Mouse (Mus musculus): ENCODE data around the gene Gpr85. TPM values are rescaled to one million over a fixed set of nuclear protein-coding genes. Genes with fewer than 3 reads are reported as not detected.
A peak's percentile ranks its signal among the peaks of the same experiment; 100 is the strongest.
"Not testable (repeated sequence)": the region's sequence is repeated elsewhere in the genome, so short reads cannot be mapped to it uniquely, and the experiment has no call there.

The Gpr85 gene
- polyA plus RNA-seq, 1 experiment from 2014 or later: 14.2 TPM

DNA sequence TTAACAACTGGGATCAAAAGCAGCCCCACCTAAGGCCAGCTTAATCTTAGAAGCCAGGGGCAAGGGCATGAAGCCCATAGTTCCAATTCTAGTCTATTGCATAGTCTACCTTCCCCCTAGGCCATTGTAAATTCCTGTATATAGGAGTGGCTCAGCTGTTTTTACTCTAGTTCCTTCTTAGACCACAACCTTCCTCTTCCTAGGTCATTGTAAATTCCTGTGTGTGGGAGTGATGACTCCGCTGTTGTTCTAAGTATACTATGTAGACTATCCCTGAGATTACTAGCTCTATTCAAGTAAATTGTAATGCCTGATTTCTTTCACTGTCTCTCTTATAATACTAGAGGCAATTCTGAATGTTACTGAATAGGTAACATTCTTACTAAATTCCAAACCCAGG, 6.3 kb upstream of the Gpr85 start:
- H3K9me3 ChIP-seq; H3K4me3 ChIP-seq; H3K27ac ChIP-seq; H3K27me3 ChIP-seq (ENCODE audit: insufficient read depth, poor library complexity, severe bottlenecking); H3K36me3 ChIP-seq; DNase-seq (ENCODE audit: low spot score); H3K4me1 ChIP-seq (replicated peaks): not testable (repeated sequence)
- 96% methylated on average over 1 of the region's 1 CpGs for WGBS

DNA sequence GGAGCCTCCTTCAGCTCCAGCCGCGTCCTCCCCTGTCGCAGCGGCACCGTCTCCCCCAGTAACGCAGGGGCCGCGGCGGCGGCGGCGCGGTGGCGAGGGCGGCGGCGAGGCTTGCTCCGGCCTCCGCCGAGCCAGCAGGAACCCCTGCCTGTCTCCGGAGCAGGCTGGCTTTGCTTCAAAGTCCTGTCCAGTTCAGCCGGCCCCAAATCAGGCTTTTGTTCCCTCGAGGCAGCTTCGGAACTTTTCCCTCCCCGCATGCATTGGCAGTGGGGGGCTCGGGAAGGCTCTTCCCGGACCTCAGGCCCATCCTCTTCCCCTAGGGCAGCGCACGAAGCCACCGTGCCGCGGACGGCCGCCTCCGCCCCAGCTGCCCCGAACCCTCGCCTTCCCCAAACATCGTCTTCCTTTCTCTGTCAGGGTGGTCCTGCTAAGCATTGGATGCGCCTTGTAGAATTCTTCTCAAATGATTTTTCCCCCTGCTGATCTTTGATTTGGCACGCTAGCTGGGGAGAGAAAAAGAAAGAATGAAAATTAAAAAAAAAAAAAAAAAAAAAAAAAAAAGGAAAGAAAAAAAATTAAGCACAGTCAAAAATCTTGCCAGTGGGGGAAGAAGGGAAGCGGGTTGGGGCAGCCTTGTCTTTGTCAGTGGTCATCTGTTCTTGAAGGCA, 931 bp downstream of the Gpr85 start:
- DNase-seq (ENCODE audit: low spot score): peak; percentile 82
- no peaks in the 10 kb centered on the region for H3K9me3 ChIP-seq
- WGBS: under 1% methylated on average over 41 of the region's 41 CpGs
- H3K4me1 ChIP-seq (replicated peaks): peaks cover 18% of the 10 kb centered on the region
- peak overlapping the region; percentile 66 for H3K4me3 ChIP-seq
- H3K27me3 ChIP-seq (ENCODE audit: insufficient read depth, poor library complexity, severe bottlenecking): peaks cover 15% of the 10 kb centered on the region
- H3K27ac ChIP-seq: peak overlapping the region; percentile 95
- no peaks in the 10 kb centered on the region for H3K36me3 ChIP-seq

DNA sequence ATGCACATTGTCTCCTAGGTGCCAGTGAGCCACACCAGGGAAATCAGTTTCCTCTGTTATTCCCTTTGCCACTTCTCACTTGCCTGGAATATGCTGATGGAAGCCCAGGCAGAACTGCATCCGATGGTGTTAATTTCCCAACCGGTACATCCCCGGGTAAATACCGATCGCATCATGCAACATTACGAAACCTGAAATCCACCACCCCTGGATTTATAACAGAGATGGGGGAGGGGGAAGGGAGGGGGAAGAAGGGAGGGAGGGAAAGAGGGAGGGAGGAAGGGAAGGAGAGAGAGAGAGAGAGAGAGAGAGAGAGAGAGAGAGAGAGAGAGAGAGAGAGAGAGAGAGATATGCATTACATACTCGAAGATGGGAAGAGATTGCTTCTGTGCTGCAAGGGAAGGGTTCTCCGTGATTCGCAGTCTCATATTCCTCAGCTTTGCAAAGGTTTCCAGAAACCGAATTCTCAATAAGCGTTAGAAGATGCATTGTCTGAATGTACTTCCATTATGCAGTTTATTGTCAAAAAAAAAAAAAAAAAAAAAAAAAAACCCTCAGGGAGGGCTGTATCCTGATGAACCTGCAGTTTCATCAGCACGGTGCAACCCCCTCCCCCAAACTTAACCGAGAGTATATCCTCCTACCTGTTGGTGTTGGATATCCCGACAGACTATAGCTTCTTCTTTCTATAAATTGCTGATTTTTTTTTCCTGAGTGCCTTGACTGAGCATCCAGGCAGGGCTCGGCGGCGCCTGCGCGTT, 1.6 kb downstream of the Gpr85 start:
- DNase-seq (ENCODE audit: low spot score): peak; percentile 33
- H3K27ac ChIP-seq: peak overlapping the region; percentile 95
- peaks cover 18% of the 10 kb centered on the region for H3K4me1 ChIP-seq (replicated peaks)
- H3K4me3 ChIP-seq: peak overlapping the region; percentile 66
- no peaks in the 10 kb centered on the region for H3K36me3 ChIP-seq
- 2% methylated on average over 19 of the region's 19 CpGs for WGBS
- peaks cover 15% of the 10 kb centered on the region for H3K27me3 ChIP-seq (ENCODE audit: insufficient read depth, poor library complexity, severe bottlenecking)
- H3K9me3 ChIP-seq: no peaks in the 10 kb centered on the region

DNA sequence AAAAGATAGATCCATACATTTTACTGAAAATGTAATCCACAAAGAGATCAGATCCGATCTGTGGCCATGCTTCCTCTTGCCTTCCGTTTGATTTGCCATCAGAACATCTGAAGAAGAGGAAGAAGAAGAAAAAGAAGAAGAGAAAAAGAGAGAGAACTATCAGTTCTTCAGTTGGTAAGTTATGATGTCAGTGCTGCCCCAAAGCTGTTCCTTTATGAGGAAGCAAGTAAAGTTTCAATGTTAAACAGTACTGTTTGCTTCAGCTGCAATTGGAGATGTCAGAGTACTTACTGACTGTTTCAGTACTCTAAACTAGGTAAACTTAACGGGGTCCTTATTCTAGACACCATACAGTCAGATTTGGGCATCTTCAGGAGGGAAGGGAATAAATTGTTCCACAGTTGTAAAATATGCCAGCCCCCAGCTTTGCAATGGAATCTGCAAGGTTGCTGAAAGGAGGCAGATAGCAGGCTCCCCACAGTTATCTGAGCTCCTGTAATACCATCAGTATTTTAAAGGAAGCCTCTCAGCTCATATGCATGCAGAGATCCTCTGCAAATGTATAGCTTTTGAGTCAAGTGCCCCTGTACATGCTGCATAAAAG, 2.7 kb downstream of the Gpr85 start:
- DNase-seq (ENCODE audit: low spot score): no peak

DNA sequence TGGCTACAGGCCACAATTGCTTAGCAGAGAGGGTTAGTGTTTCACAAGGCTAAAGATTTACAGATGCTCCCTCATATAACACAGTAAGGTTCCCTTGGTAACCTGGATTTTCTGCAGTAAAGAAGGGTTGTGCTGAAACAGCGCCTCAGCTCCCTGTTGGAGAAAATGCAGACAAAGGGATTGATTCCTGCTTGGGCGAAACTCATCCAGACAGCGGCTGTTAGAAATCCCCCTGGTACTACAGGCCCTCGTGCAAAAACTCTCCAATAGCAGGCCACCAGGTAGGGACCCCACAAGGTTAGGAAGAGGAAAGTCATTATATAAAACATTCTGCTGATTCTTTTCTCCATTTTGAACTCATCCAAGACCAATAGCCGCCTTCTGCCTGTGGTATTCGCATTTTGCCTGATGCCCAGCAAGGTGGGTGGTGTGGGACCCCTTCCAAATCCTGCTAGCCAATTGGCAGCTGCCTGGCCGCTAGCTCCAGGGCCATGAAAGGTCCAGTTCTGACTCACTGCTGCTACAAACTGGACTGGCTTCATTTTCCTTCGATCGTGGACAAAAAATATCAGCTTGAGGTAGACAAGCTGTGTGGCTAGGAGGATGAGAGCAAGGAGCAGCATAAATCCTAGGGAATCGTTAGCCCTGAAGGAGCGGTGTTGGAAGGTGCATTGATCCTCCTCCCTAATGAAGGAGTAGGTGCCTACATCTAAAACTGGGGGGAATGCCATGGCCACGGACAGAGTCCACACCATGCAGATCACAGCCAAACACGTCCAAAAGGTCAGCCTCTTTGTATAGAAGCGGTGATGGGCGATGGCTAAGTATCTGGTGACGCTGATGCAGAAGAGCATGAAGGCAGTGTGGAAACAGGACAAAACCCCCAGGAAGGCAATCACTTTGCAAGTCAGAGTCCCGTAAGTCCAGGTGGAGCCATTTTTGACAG, 3.7 kb downstream of the Gpr85 start:
- Histone ChIP-seq H3K4me3 (no peak overlapping the region; the same call in 1 of the 2 replicates), H3K36me3 (no peaks in the 10 kb centered on the region), H3K27ac (peak overlapping the region; percentile 56; the same call in 1 of the 2 replicates), H3K9me3 (no peaks in the 10 kb centered on the region), H3K27me3 (ENCODE audit: insufficient read depth, poor library complexity, severe bottlenecking) (peaks cover 15% of the 10 kb centered on the region), H3K4me1 (replicated peaks) (peaks cover 18% of the 10 kb centered on the region)
- no peak for DNase-seq (ENCODE audit: low spot score)
- 62% methylated on average over 17 of the region's 17 CpGs for WGBS

More for the DNA sequence above, 2.7 kb downstream of the Gpr85 start:
- no peaks in the 10 kb centered on the region for H3K36me3 ChIP-seq
- WGBS: 72% methylated on average over 3 of the region's 3 CpGs
- H3K9me3 ChIP-seq: no peaks in the 10 kb centered on the region
- H3K27me3 ChIP-seq (ENCODE audit: insufficient read depth, poor library complexity, severe bottlenecking): peaks cover 15% of the 10 kb centered on the region
- H3K27ac ChIP-seq: no peak overlapping the region; the same call in 1 of the 2 replicates
- peaks cover 18% of the 10 kb centered on the region for H3K4me1 ChIP-seq (replicated peaks)
- H3K4me3 ChIP-seq: peak overlapping the region; percentile 66

DNA sequence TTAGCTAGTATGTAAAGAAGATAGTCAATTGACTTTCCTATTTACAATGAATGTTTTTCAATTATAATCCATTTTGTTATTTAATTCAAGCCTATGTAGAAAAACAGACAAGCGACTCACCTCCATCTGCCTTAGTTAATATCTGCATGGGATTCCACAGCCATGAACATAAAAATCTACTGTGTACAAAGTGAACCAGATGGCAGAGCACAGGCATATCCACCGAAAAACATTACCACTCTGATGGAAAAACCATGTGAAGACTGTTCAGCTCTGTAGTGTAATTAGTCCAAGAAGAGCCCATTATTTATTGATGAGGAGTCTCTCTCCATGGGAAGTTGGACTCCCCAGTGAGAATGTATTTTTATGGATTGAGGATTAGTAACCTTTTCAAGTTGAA, 7.0 kb downstream of the Gpr85 start:
- Histone ChIP-seq H3K27me3 (ENCODE audit: insufficient read depth, poor library complexity, severe bottlenecking) (peaks cover 15% of the 10 kb centered on the region), H3K4me1 (replicated peaks) (peaks cover 14% of the 10 kb centered on the region), H3K9me3 (no peaks in the 10 kb centered on the region), H3K4me3 (no peak overlapping the region), H3K27ac (no peak overlapping the region), H3K36me3 (no peaks in the 10 kb centered on the region)
- WGBS: 69% methylated on average over 2 of the region's 2 CpGs
- no peak for DNase-seq (ENCODE audit: low spot score)

DNA sequence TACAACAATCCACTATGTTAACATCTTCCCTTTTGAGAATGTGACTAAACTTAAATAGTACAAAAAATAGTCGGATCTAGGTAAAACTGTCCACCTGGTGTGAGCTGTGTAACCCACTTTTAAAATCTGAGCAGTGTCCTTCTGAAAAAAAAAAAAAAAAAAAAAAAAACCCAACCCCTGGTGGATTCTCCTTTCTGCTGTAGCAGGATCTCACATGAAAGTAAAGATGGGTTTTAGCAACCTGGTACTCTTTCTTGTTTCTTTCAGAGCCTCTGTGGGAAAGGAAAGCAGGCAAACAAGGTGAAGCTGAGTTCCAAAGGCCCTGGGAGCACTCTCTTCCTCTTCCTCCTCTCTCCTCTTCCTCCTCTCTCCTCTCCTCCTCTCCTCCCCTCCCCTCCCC, 10.9 kb downstream of the Gpr85 start:
- WGBS: 72% methylated on average over 1 of the region's 1 CpGs
- no peaks in the 10 kb centered on the region for H3K27me3 ChIP-seq (ENCODE audit: insufficient read depth, poor library complexity, severe bottlenecking)
- no peak overlapping the region for H3K27ac ChIP-seq
- no peaks in the 10 kb centered on the region for H3K36me3 ChIP-seq
- DNase-seq (ENCODE audit: low spot score): no peak
- no peaks in the 10 kb centered on the region for H3K9me3 ChIP-seq
- H3K4me1 ChIP-seq (replicated peaks): no peaks in the 10 kb centered on the region
- H3K4me3 ChIP-seq: no peak overlapping the region

DNA sequence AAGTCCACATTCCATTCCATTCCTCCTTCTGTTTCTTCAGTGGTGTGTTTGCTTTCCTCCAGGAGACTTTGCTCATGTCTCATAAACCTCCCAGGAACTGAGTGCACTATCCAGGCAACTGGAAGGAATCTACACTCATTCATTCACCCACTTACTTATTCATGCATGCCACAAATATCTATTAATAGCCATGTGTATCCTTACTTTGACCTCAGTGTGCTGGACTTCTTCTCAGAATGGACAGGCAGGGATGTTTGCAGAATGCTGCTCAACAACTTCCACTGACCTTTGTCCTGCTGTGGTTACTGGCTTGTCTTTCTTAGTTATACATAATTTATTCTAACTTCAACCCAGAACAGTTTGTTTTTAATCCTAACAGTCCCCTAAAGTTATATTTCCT, 23.1 kb downstream of the Gpr85 start:
- H3K4me1 ChIP-seq (replicated peaks): no peaks in the 10 kb centered on the region
- H3K36me3 ChIP-seq: no peaks in the 10 kb centered on the region
- no peaks in the 10 kb centered on the region for H3K9me3 ChIP-seq
- no peak overlapping the region for H3K27ac ChIP-seq
- DNase-seq (ENCODE audit: low spot score): no peak
- no peak overlapping the region for H3K4me3 ChIP-seq
- no peaks in the 10 kb centered on the region for H3K27me3 ChIP-seq (ENCODE audit: insufficient read depth, poor library complexity, severe bottlenecking)

DNA sequence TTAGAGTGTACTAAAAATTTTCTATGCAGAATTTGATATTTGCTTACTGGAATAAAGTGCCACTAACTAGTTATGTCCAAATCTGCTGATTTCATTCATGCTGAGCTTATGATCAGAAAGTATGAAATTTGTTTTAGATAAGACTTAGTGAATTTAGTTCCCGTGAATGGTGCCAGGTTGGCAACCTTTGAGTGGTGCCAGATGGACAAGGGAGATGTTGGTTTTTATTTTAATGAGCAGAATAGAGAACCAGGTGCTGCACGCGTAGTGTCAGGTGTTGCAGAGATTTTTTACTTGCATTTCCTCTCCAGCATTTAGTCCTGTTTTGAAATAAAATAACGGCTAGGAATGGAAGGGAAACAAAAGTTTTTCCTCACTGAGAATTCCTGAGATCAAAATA, 27.6 kb downstream of the Gpr85 start:
- Histone ChIP-seq H3K27me3 (ENCODE audit: insufficient read depth, poor library complexity, severe bottlenecking) (no peaks in the 10 kb centered on the region), H3K36me3 (no peaks in the 10 kb centered on the region), H3K4me3 (no peak overlapping the region), H3K27ac (no peak overlapping the region), H3K4me1 (replicated peaks) (no peaks in the 10 kb centered on the region), H3K9me3 (no peaks in the 10 kb centered on the region)
- 92% methylated on average over 4 of the region's 4 CpGs for WGBS
- DNase-seq (ENCODE audit: low spot score): no peak

DNA sequence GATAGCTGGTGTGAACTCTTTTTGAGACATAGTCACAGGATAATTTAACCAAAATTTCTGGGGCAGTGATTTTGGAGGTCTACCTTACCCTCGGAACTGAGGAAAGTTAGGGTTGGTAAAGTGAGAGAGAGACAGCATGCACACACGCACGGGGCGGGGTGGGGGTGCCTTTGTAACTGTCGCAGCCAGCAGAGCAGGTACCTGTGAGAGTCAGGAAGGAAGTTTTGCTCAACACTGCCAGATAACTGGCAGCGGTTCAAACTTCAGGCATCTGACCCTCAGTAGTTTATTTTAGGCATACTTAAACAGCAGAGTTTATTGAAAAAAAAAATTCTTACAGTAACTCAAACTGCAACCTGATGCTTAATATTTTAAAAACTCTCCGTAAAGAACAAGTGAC, 39.7 kb downstream of the Gpr85 start:
- Histone ChIP-seq H3K27ac (no peak overlapping the region), H3K4me3 (no peak overlapping the region)

DNA sequence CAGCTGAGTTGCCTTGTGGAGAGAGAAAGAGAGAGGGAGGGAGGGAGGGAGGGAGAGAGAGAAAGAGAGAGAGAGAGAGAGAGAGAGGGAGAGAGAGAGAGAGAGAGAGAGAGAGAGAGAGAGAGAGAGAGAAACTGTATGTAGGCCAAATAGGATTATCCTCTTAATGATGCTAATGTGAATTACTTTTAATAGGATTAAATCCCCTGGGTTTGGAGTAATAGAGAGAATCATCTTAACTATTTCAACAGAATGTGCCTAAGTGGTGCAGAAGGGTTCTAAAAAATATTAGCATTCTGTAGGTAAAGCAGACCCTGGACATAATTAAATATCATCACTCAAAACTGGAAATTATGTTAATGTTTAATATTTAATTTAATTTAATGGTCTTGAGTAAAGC, 42.4 kb downstream of the Gpr85 start:
- no peaks in the 10 kb centered on the region for H3K27me3 ChIP-seq (ENCODE audit: insufficient read depth, poor library complexity, severe bottlenecking)
- no peak overlapping the region for H3K27ac ChIP-seq
- no peaks in the 10 kb centered on the region for H3K9me3 ChIP-seq
- no peaks in the 10 kb centered on the region for H3K4me1 ChIP-seq (replicated peaks)
- no peak overlapping the region for H3K4me3 ChIP-seq
- H3K36me3 ChIP-seq: no peaks in the 10 kb centered on the region
- DNase-seq (ENCODE audit: low spot score): no peak

More for the DNA sequence above, 39.7 kb downstream of the Gpr85 start:
- Histone ChIP-seq H3K4me1 (replicated peaks) (no peaks in the 10 kb centered on the region), H3K9me3 (no peaks in the 10 kb centered on the region), H3K36me3 (no peaks in the 10 kb centered on the region), H3K27me3 (ENCODE audit: insufficient read depth, poor library complexity, severe bottlenecking) (no peaks in the 10 kb centered on the region)
- WGBS: 75% methylated on average over 7 of the region's 7 CpGs
- DNase-seq (ENCODE audit: low spot score): no peak

Measured in hindbrain, embryonic 10.5 days (tissue).